Mouse (Mus musculus) megakaryocyte, embryonic 14.5 days (primary cell): ENCODE measurements around the gene Pcif1.

Source experiments
- FLI1 ChIP-seq: IDR thresholded peaks from 2 replicates; pipeline ENCODE4 v1.6.1; 2012; ENCODE audit warnings: low read length, inconsistent platforms, mixed read lengths
- GATA1 ChIP-seq: IDR thresholded peaks from 3 replicates; pipeline ENCODE4 v1.6.1; 2012; ENCODE audit warnings: mixed read lengths, low read length, inconsistent platforms, borderline replicate concordance

- TF ChIP-seq GATA1, result no peak
- TF ChIP-seq FLI1, result peak; percentile 18; the same call in 1 of the 2 replicates
Measured at GRCm38 (mm10) chr2:164942692-164943290, 63.7 kb downstream of the Pcif1 start.
